Mouse (Mus musculus) left cerebral cortex, postnatal 10 days (tissue): ENCODE data around the gene B3gat3. TPM values are rescaled to one million over a fixed set of nuclear protein-coding genes. Genes with fewer than 3 reads are reported as not detected.

ENCODE experiments used
- DNase-seq, 2 experiments: peaks; one replicate each; pipeline ENCODE4 v3.0.0; 2021 to 2022; ENCODE audit warnings: low spot score in 2 of 2, mixed read lengths in 1 of 2; ENCODE audit errors: extremely low spot score in 1 of 2
- intact Hi-C: fragments of 180-260 bp; cut with DNase I; formaldehyde crosslinking; loops from one replicate; pipeline ENCODE4 v1.15.1; 2025
- total RNA-seq, 2 experiments: library from RNA; stranded (reverse); gene quantifications; 2 replicates each; pipeline ENCODE4 v1.2.3; 2021

The B3gat3 gene
- total RNA-seq, 2 experiments from 2014 or later, result 141 to 144 TPM

DNA sequence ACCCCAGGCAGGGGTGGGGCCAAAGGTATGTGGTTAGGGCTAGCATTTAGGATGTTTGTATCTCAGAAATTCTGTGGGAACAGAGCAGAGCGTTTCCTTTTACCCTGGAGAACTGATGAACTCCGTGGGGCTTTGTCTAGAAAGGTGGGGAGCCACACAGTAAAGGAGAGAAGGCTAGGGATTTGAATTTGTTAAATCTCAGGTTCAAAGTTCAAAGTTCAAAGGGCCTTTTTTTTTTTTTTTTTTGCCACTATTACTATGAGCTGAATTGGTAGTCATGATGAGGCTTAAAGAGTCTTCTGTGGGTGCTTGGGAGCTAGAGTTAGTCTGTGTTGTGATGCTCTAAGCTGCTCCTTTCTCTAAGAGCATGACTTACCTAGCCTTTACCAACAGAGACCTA, 16.6 kb downstream of the B3gat3 start:
- DNase-seq, result no peak
- intact Hi-C loops, result no loop called here

DNA sequence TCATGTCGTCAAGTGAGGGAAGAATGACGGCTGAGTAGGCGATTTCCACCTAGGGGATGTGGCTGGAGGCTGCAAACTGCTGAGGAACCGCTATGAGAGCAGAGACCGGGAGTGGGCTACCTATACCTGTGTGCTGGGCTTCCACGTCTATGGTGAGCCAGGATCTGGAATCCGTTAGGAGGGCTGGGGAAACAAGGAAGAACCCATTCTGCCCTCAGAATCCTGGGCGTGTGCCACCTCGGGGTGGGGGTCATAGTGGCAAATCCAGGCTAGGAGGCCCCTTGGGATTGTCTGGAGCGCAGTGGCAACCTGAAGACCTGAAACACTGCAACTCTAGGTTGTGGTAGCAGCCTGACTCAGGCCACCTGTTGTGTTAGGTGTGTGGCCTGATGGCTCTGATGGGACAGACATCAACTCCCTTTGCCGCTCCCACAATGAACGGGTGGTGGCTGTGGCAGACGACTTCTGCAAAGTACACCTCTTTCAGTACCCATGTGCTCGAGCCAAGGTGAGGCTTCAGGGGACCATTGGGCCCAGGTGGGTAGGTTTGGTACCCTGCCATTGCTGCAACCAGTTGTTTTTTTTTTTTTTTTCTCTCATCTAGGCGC, 20.5 kb downstream of the B3gat3 start:
- DNase-seq, result no peak
- intact Hi-C loops, result no loop called here

GRCm38 (mm10) chr19:8941136-8941514, 21.0 kb downstream of the B3gat3 start:
- intact Hi-C loops, result no loop called here

DNA sequence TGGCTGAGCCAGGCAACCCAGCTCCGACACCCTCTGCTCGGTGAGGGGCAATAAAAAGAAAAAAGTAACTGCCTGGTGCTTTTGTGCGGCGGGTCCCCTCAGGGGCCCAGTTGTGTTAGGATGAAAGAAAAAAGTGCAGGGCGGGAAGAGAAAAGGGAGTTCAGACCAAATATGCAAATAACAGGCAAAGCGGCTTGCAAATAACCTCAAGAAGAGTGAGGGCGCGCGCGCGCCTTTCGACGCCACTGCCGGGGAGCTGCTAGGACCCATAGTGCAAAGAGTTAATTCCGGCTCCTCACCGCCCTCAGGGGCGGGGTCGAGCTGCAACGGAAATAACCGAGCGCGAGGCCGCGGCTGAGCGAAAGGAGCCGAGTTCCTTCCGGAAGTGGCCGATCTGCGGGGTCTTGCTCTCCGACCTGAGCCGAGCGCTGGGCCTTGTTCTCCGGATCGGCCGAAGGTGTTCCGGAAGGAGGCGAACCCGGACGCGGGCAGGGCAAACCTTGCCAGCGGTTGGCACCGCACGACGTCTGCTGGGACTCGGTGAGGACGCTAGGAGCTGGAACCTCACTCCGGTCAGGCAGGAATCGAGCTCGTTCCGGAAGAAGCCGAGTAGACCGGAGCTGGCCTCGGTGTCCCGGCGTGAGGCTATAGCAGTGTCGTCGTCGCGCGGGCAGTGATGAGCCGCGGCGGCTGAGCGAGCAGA, 21.5 kb downstream of the B3gat3 start, which contains the start of gene Mta2:
Gene Mta2 (plus strand): TSS at position 361 of the 703 bp plus-strand sequence.
- intact Hi-C loops, result no loop called here
- DNase-seq, result peak; percentile 93 to 98

More at GRCm38 (mm10) chr19:8941136-8941514, 21.0 kb downstream of the B3gat3 start:
- no peak for DNase-seq

DNA sequence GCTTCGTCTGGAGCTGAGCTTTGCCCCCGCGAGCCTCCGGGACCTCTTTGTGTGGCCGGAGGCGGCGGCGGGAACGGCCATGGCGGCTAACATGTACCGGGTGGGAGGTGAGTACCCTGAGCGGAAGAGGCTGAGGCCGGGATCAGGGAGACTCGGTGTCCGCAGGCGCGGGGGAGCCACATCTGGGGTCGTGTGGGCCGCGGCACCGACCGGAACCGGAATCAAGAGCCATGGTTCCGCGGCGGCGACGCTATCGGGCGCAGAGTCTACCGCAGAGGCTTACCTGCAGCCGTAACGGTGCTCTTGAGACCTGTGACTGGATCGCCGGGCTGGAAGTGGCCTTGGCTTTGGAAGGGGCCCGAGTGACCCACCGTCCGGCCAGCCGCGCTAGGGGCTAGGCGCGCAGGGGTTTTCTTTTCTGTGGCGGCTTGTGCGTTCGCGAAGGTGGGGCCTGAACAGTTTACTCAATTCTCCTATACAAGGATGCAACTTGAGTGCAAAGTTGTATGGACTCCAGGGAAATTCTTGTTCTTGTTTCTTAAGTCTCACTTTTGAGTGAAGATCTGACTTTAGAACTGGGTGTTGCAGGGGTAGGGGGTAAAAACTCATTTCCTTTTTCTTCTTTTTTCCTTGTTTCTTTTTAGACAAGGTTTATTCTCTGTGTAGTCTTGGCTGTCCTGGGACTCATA, 22.2 kb downstream of the B3gat3 start:
- intact Hi-C loops, result no loop called here
- DNase-seq, result no peak

- intact Hi-C loops, result no loop called here
- no peak for DNase-seq
These were observed 22.9 kb downstream of the B3gat3 start for GRCm38 (mm10) chr19:8943047-8943446.

- intact Hi-C loops, result no loop called here
- no peak for DNase-seq
These were observed 23.9 kb downstream of the B3gat3 start for GRCm38 (mm10) chr19:8944062-8944461.

DNA sequence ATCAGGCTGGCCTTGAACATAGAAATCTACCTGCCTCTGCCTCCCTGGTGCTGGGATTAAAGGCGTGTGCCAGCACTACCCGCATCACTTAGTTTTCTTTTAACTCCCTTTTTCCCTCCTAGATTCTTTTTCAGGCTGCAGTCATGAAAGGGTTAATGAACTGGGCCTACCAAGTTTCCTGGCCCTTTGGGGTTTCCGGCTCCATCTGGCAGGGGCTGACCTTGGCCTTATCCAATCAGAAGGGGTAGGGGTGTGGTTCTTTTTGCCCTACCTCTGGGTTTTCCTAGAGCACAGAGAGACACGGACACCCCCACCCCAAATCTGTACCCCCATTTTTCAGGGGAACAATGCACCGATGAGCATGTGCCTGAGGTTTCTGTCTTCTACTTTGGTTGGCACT, 24.6 kb downstream of the B3gat3 start:
- peak in 1 of 2 experiments; percentile 91 for DNase-seq
- intact Hi-C loops, result no loop called here

- intact Hi-C loops, result no loop called here
- DNase-seq, result no peak
These were observed 25.1 kb downstream of the B3gat3 start for GRCm38 (mm10) chr19:8945251-8945650.

- no peak for DNase-seq
- intact Hi-C loops, result no loop called here
These were observed 26.8 kb downstream of the B3gat3 start for GRCm38 (mm10) chr19:8946929-8947328.

DNA sequence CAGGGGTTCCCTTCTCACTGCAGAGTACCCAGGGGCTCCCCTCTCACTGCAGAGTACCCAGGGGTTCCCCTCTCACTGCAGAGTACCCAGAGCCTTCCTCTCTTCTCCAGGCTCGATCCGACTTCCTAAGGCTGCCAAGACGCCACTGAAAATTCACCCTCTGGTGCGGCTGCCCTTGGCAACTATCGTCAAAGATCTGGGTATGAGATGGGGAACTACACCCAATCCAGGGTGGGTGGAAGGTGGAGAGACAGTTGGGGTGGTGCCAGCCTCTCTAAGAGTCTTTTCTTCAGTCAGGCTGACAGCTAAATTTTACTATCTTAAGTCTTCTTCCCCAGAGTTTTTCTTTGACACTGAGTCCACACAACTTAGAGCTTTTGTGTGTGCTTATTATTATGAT, 30.0 kb downstream of the B3gat3 start:
- intact Hi-C loops, result no loop called here

GRCm38 (mm10) chr19:8952241-8952640, 32.1 kb downstream of the B3gat3 start:
- intact Hi-C loops, result no loop called here
- peak; percentile 25 to 47 for DNase-seq

More for the DNA sequence above, 30.0 kb downstream of the B3gat3 start:
- no peak for DNase-seq

DNA sequence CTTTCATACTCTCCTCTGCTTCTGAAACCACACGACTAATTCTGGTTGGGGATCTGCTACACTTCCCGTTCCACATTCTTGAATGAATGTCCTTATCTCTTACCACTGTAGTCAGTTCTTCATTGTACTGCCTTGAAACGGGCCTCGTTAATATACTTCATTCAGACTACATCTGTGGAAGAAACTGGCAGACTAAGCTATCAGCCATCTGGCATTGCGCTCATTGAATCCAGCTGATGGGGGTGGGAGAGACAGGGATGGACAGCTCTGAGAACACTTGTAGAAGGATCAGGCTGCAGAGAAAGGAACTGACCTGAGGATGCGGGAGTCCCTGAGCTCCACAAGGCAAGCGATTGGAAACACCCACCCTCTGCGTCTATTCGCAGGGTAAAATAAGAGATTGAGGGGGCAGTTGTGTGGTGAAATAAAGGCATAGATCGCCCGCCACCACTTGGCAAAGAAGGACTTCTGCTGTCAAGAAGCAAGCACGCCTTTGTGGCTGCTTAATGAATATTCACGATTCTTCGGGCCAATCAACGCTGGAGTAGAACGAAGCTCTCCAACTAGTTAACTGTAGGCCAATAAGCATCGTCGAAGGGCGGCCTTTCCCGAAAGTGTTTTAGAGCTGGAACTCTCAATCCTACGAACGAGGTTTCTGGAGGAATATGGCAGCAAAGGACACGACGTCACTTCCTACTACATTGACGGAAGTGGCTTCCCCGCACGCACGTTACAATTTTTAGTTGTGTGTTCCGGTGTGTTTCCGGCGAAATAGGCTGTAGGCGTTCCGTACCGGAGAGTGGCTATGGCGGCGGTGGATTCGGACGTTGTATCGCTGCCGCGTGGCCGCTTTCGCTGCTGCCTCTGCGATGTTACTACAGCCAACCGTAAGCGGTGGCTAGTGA, 33.2 kb downstream of the B3gat3 start, which contains the start of gene Tut1:
Gene Tut1 (plus strand): TSS at position 713 of the 905 bp plus-strand sequence.
- DNase-seq, result peak; percentile 90 to 97
- intact Hi-C loops, result no loop called here

DNA sequence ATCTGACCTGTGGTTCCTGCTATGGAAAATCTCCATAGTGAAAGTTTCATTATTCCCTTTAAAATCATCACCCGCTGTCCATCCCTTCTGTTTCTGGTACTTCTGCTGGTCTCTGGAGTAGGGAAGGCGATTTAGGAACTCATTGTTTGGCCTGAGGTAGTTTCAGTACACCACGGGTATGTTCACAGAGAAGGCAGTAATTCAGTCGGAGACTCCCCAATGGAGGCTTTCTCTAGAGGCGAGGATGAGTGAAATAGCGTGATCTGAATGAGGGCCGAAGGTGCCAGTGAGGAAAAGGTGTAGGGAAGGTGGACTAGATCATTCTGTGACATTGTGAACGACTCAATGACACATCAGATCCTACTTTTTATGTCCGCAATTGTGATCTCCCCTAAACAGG, 34.0 kb downstream of the B3gat3 start:
- intact Hi-C loops, result no loop called here

DNA sequence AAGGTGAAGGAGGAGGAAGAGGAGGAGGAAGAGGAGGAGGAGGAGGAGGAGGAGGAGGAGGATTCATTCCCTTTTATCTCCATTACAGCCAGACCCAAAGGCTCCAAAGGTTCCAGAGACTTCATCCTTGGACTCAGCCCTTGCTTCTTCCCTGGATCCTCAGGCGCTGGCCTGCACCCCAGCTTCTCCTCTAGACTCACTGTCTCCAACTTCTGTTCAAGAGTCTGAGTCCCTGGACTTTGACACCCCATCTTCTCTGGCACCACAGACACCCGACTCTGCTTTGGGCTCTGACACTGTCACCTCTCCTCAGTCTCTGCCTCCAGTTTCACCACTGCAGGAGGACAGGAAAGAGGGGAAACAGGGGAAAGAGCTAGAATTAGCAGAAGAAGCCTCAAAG, 42.1 kb downstream of the B3gat3 start:
- DNase-seq, result no peak
- intact Hi-C loops, result no loop called here

More for the DNA sequence above, 34.0 kb downstream of the B3gat3 start:
- no peak for DNase-seq

- no peak for DNase-seq
- intact Hi-C loops, result no loop called here
These were observed 44.9 kb downstream of the B3gat3 start for GRCm38 (mm10) chr19:8965075-8965474.

DNA sequence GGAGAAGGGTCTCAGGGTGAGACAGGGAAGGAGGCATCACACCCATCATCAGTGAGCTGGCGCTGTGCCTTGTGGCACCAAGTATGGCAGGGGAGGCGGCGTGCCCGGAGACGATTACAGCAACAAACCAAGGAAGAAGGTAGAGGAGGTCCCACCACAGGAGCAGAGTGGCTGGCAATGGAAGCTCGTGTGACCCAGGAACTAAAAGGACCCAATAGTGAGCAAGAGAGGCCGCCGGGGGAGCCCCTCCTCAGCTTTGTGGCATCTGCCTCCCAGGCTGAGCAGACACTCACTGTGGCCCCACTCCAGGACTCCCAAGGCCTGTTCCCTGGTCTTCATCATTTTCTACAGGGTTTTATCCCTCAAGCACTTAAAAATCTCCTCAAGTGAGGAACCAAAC, 45.6 kb downstream of the B3gat3 start:
- peak in 1 of 2 experiments; percentile 59 for DNase-seq

GRCm38 (mm10) chr19:8966198-8966589, 46.0 kb downstream of the B3gat3 start:
- intact Hi-C loops, result no loop called here
- DNase-seq, result no peak

More for the DNA sequence above, 45.6 kb downstream of the B3gat3 start:
- intact Hi-C loops, result no loop called here
